Mouse (Mus musculus): ENCODE measurements around the gene Ruvbl2. TPM values are rescaled to one million over a fixed set of nuclear protein-coding genes. Genes with fewer than 3 reads are reported as not detected.
"Not testable (repeated sequence)": the region's sequence is repeated elsewhere in the genome, so short reads cannot be mapped to it uniquely, and the experiment has no call there.

The Ruvbl2 gene
- polyA plus RNA-seq, 1 experiment from 2014 or later: 94.3 TPM

GRCm38 (mm10) chr7:45396337-45396775 is 41.5 kb downstream of the Ruvbl2 start:
- 4% methylated on average over 3 of the region's 3 CpGs for WGBS
- peak overlapping the region; percentile 60; the same call in 1 of the 2 replicates for H3K9ac ChIP-seq (ENCODE audit: low read depth, low read length)

GRCm38 (mm10) chr7:45395578-45396336 is 42.1 kb downstream of the Ruvbl2 start, which contains the start of gene Snrnp70:
Gene Snrnp70 (minus strand): TSS chr7:45395742.
- ATAC-seq: peak; percentile 97
- H3K9me3 ChIP-seq (ENCODE audit: control insufficient read depth, low read length): no peaks in the 10 kb centered on the region
- H3K36me3 ChIP-seq (ENCODE audit: control insufficient read depth, insufficient read depth, low read length): peaks cover 8% of the 10 kb centered on the region
- peak within 1 kb of the TSS; percentile 66 for H3K9ac ChIP-seq (ENCODE audit: low read depth, low read length)
- H3K27ac ChIP-seq (ENCODE audit: low read depth, low read length): peak within 1 kb of the TSS; percentile 95
- WGBS: under 1% methylated on average over 60 of the region's 60 CpGs
- no peaks in the 10 kb centered on the region for H3K27me3 ChIP-seq (replicated peaks; ENCODE audit: control insufficient read depth, insufficient read depth, low read length)
- H3K4me3 ChIP-seq (ENCODE audit: low read length): peak within 1 kb of the TSS; percentile 48
- peak within 1 kb of the TSS; percentile 97 for H3K4me2 ChIP-seq (ENCODE audit: low read length)
- H3K4me1 ChIP-seq (ENCODE audit: control insufficient read depth, insufficient read depth, low read depth, low read length): peaks cover 16% of the 10 kb centered on the region

More at GRCm38 (mm10) chr7:45396337-45396775, 41.5 kb downstream of the Ruvbl2 start:
- peaks cover 16% of the 10 kb centered on the region for H3K4me1 ChIP-seq (ENCODE audit: control insufficient read depth, insufficient read depth, low read depth, low read length)
- H3K4me3 ChIP-seq (ENCODE audit: low read length): peak overlapping the region; percentile 48
- ATAC-seq: peak; percentile 31
- not testable (repeated sequence) for H3K27me3 ChIP-seq (replicated peaks; ENCODE audit: control insufficient read depth, insufficient read depth, low read length); H3K9me3 ChIP-seq (ENCODE audit: control insufficient read depth, low read length); H3K36me3 ChIP-seq (ENCODE audit: control insufficient read depth, insufficient read depth, low read length)
- H3K4me2 ChIP-seq (ENCODE audit: low read length): peak overlapping the region; percentile 73
- H3K27ac ChIP-seq (ENCODE audit: low read depth, low read length): peak overlapping the region; percentile 83

GRCm38 (mm10) chr7:45395129-45395541 is 42.8 kb downstream of the Ruvbl2 start:
- no peaks in the 10 kb centered on the region for H3K27me3 ChIP-seq (replicated peaks; ENCODE audit: control insufficient read depth, insufficient read depth, low read length)
- WGBS: 0% methylated on average over 16 of the region's 20 CpGs
- H3K9ac ChIP-seq (ENCODE audit: low read depth, low read length): peak overlapping the region; percentile 66
- peaks cover 13% of the 10 kb centered on the region for H3K36me3 ChIP-seq (ENCODE audit: control insufficient read depth, insufficient read depth, low read length)
- H3K4me3 ChIP-seq (ENCODE audit: low read length): peak overlapping the region; percentile 48
- peak; percentile 76 for ATAC-seq
- H3K27ac ChIP-seq (ENCODE audit: low read depth, low read length): peak overlapping the region; percentile 95
- H3K9me3 ChIP-seq (ENCODE audit: control insufficient read depth, low read length): no peaks in the 10 kb centered on the region
- H3K4me1 ChIP-seq (ENCODE audit: control insufficient read depth, insufficient read depth, low read depth, low read length): peaks cover 16% of the 10 kb centered on the region
- H3K4me2 ChIP-seq (ENCODE audit: low read length): peak overlapping the region; percentile 97

- no peak overlapping the region for H3K27ac ChIP-seq (ENCODE audit: low read depth, low read length)
- peaks cover 73% of the 10 kb centered on the region for H3K36me3 ChIP-seq (ENCODE audit: control insufficient read depth, insufficient read depth, low read length)
- 86% methylated on average over 3 of the region's 3 CpGs for WGBS
- H3K9me3 ChIP-seq (ENCODE audit: control insufficient read depth, low read length): no peaks in the 10 kb centered on the region
- H3K4me2 ChIP-seq (ENCODE audit: low read length): no peak overlapping the region
- H3K4me1 ChIP-seq (ENCODE audit: control insufficient read depth, insufficient read depth, low read depth, low read length): no peaks in the 10 kb centered on the region
- H3K4me3 ChIP-seq (ENCODE audit: low read length): no peak overlapping the region
- no peaks in the 10 kb centered on the region for H3K27me3 ChIP-seq (replicated peaks; ENCODE audit: control insufficient read depth, insufficient read depth, low read length)
- no peak overlapping the region for H3K9ac ChIP-seq (ENCODE audit: low read depth, low read length)
- no peak for ATAC-seq
Observed at GRCm38 (mm10) chr7:45386077-45386476, 51.8 kb downstream of the Ruvbl2 start.

- 70% methylated on average over 1 of the region's 1 CpGs for WGBS
- Histone ChIP-seq H3K4me2 (ENCODE audit: low read length) (no peak overlapping the region), H3K36me3 (ENCODE audit: control insufficient read depth, insufficient read depth, low read length) (peaks cover 57% of the 10 kb centered on the region), H3K27ac (ENCODE audit: low read depth, low read length) (no peak overlapping the region), H3K4me3 (ENCODE audit: low read length) (no peak overlapping the region), H3K9ac (ENCODE audit: low read depth, low read length) (no peak overlapping the region), H3K9me3 (ENCODE audit: control insufficient read depth, low read length) (no peaks in the 10 kb centered on the region), H3K4me1 (ENCODE audit: control insufficient read depth, insufficient read depth, low read depth, low read length) (no peaks in the 10 kb centered on the region; the same call in 1 of the 2 replicates), H3K27me3 (replicated peaks; ENCODE audit: control insufficient read depth, insufficient read depth, low read length) (no peaks in the 10 kb centered on the region)
- ATAC-seq: no peak
Observed at GRCm38 (mm10) chr7:45376057-45376456, 61.8 kb downstream of the Ruvbl2 start.

- no peak for ATAC-seq
- Histone ChIP-seq H3K9ac (ENCODE audit: low read depth, low read length) (no peak overlapping the region), H3K27me3 (replicated peaks; ENCODE audit: control insufficient read depth, insufficient read depth, low read length) (no peaks in the 10 kb centered on the region), H3K27ac (ENCODE audit: low read depth, low read length) (no peak overlapping the region), H3K4me1 (ENCODE audit: control insufficient read depth, insufficient read depth, low read depth, low read length) (peaks cover 7% of the 10 kb centered on the region), H3K9me3 (ENCODE audit: control insufficient read depth, low read length) (no peaks in the 10 kb centered on the region), H3K4me2 (ENCODE audit: low read length) (no peak overlapping the region), H3K36me3 (ENCODE audit: control insufficient read depth, insufficient read depth, low read length) (peaks cover 47% of the 10 kb centered on the region), H3K4me3 (ENCODE audit: low read length) (no peak overlapping the region)
- WGBS: 94% methylated on average over 8 of the region's 8 CpGs
Observed at GRCm38 (mm10) chr7:45374620-45375019, 63.3 kb downstream of the Ruvbl2 start.

GRCm38 (mm10) chr7:45372371-45372770 is 65.5 kb downstream of the Ruvbl2 start:
- peaks cover 5% of the 10 kb centered on the region; the same call in 1 of the 2 replicates for H3K27me3 ChIP-seq (replicated peaks; ENCODE audit: control insufficient read depth, insufficient read depth, low read length)
- H3K4me2 ChIP-seq (ENCODE audit: low read length): no peak overlapping the region
- no peaks in the 10 kb centered on the region for H3K9me3 ChIP-seq (ENCODE audit: control insufficient read depth, low read length)
- H3K4me3 ChIP-seq (ENCODE audit: low read length): no peak overlapping the region
- no peak overlapping the region for H3K27ac ChIP-seq (ENCODE audit: low read depth, low read length)
- no peak for ATAC-seq
- H3K9ac ChIP-seq (ENCODE audit: low read depth, low read length): no peak overlapping the region
- WGBS: 81% methylated on average over 5 of the region's 5 CpGs
- peaks cover 32% of the 10 kb centered on the region for H3K36me3 ChIP-seq (ENCODE audit: control insufficient read depth, insufficient read depth, low read length)
- peaks cover 20% of the 10 kb centered on the region for H3K4me1 ChIP-seq (ENCODE audit: control insufficient read depth, insufficient read depth, low read depth, low read length)

Small RNA genes lying within 50 kb of the gene (microRNA-seq; reads per million reads assigned to microRNA genes)
- not detected for gene Gm22133

Other genes starting within 250 kb of the Ruvbl2 start
- 0.54 and 0.65 TPM in 2 replicates for gene Ccdc155, start 233.2 kb downstream of the Ruvbl2 start, polyA plus RNA-seq (2015; fragmentation: Nextera tagmentation; extraction: Ambion mirVana)
- 13.6 and 18.4 TPM in 2 replicates for gene Dkkl1, start 225.9 kb downstream of the Ruvbl2 start, polyA plus RNA-seq (2015; fragmentation: Nextera tagmentation; extraction: Ambion mirVana)
- gene Tead2, start 222.3 kb downstream of the Ruvbl2 start, polyA plus RNA-seq (2015; fragmentation: Nextera tagmentation; extraction: Ambion mirVana): 46.9 and 54.1 TPM in 2 replicates
- gene Cd37, start 199.0 kb downstream of the Ruvbl2 start, polyA plus RNA-seq (2015; fragmentation: Nextera tagmentation; extraction: Ambion mirVana): 1.3 and 1.4 TPM in 2 replicates
- 0.89 and 2.0 TPM in 2 replicates for gene Slc6a16, start 197.0 kb downstream of the Ruvbl2 start, polyA plus RNA-seq (2015; fragmentation: Nextera tagmentation; extraction: Ambion mirVana)
- gene Slc6a21, start 160.6 kb downstream of the Ruvbl2 start, polyA plus RNA-seq (2015; fragmentation: Nextera tagmentation; extraction: Ambion mirVana): not detected in 2 replicates
- gene Trpm4, start 104.3 kb downstream of the Ruvbl2 start, polyA plus RNA-seq (2015; fragmentation: Nextera tagmentation; extraction: Ambion mirVana): 13.3 and 14.2 TPM in 2 replicates
- gene Hrc, start 102.8 kb downstream of the Ruvbl2 start, polyA plus RNA-seq (2015; fragmentation: Nextera tagmentation; extraction: Ambion mirVana): 0.28 and 0.72 TPM in 2 replicates
- 28.5 and 28.6 TPM in 2 replicates for gene Ppfia3, start 71.1 kb downstream of the Ruvbl2 start, polyA plus RNA-seq (2015; fragmentation: Nextera tagmentation; extraction: Ambion mirVana)
- gene Lin7b, start 67.5 kb downstream of the Ruvbl2 start, polyA plus RNA-seq (2015; fragmentation: Nextera tagmentation; extraction: Ambion mirVana): 41.4 and 70.3 TPM in 2 replicates
- gene Snrnp70, start 42.4 kb downstream of the Ruvbl2 start, polyA plus RNA-seq (2015; fragmentation: Nextera tagmentation; extraction: Ambion mirVana): 144 and 161 TPM in 2 replicates
- 0.06 TPM in 1 of 2 replicates, not detected in the other for gene Kcna7, start 32.4 kb downstream of the Ruvbl2 start, polyA plus RNA-seq (2015; fragmentation: Nextera tagmentation; extraction: Ambion mirVana)
- gene Ntf5, start 24.4 kb downstream of the Ruvbl2 start, polyA plus RNA-seq (2015; fragmentation: Nextera tagmentation; extraction: Ambion mirVana): 0.15 and 0.27 TPM in 2 replicates
- 2.0 and 2.3 TPM in 2 replicates for gene Lhb, start 17.3 kb downstream of the Ruvbl2 start, polyA plus RNA-seq (2015; fragmentation: Nextera tagmentation; extraction: Ambion mirVana)
- gene Gys1, start 3.3 kb downstream of the Ruvbl2 start, polyA plus RNA-seq (2015; fragmentation: Nextera tagmentation; extraction: Ambion mirVana): 25.5 and 28.7 TPM in 2 replicates
- 5,303 and 5,527 TPM in 2 replicates for gene Ftl1, start 21.8 kb upstream of the Ruvbl2 start, polyA plus RNA-seq (2015; fragmentation: Nextera tagmentation; extraction: Ambion mirVana)
- 226 and 242 TPM in 2 replicates for gene Bax, start 28.8 kb upstream of the Ruvbl2 start, polyA plus RNA-seq (2015; fragmentation: Nextera tagmentation; extraction: Ambion mirVana)
- 0.20 and 0.30 TPM in 2 replicates for gene Tulp2, start 43.8 kb upstream of the Ruvbl2 start, polyA plus RNA-seq (2015; fragmentation: Nextera tagmentation; extraction: Ambion mirVana)
- not detected in 2 replicates for gene Gm45808, start 48.7 kb upstream of the Ruvbl2 start, polyA plus RNA-seq (2015; fragmentation: Nextera tagmentation; extraction: Ambion mirVana)
- gene Dhdh, start 50.7 kb upstream of the Ruvbl2 start, polyA plus RNA-seq (2015; fragmentation: Nextera tagmentation; extraction: Ambion mirVana): 4.0 and 4.3 TPM in 2 replicates
- gene Nucb1, start 72.3 kb upstream of the Ruvbl2 start, polyA plus RNA-seq (2015; fragmentation: Nextera tagmentation; extraction: Ambion mirVana): 141 and 151 TPM in 2 replicates
- 17.5 and 18.2 TPM in 2 replicates for gene Ppp1r15a, start 88.2 kb upstream of the Ruvbl2 start, polyA plus RNA-seq (2015; fragmentation: Nextera tagmentation; extraction: Ambion mirVana)
- 2.2 and 3.1 TPM in 2 replicates for gene Plekha4, start 88.2 kb upstream of the Ruvbl2 start, polyA plus RNA-seq (2015; fragmentation: Nextera tagmentation; extraction: Ambion mirVana)
- 0.43 and 0.80 TPM in 2 replicates for gene Hsd17b14, start 116.8 kb upstream of the Ruvbl2 start, polyA plus RNA-seq (2015; fragmentation: Nextera tagmentation; extraction: Ambion mirVana)
- 22.7 and 27.0 TPM in 2 replicates for gene Bcat2, start 132.1 kb upstream of the Ruvbl2 start, polyA plus RNA-seq (2015; fragmentation: Nextera tagmentation; extraction: Ambion mirVana)
- not detected in 2 replicates for gene Fgf21, start 177.4 kb upstream of the Ruvbl2 start, polyA plus RNA-seq (2015; fragmentation: Nextera tagmentation; extraction: Ambion mirVana)
- gene Fut1, start 179.2 kb upstream of the Ruvbl2 start, polyA plus RNA-seq (2015; fragmentation: Nextera tagmentation; extraction: Ambion mirVana): not detected in 2 replicates
- not detected in 2 replicates for gene Izumo1, start 183.7 kb upstream of the Ruvbl2 start, polyA plus RNA-seq (2015; fragmentation: Nextera tagmentation; extraction: Ambion mirVana)
- gene Rasip1, start 189.4 kb upstream of the Ruvbl2 start, polyA plus RNA-seq (2015; fragmentation: Nextera tagmentation; extraction: Ambion mirVana): 16.7 and 17.5 TPM in 2 replicates
- gene Mamstr, start 201.9 kb upstream of the Ruvbl2 start, polyA plus RNA-seq (2015; fragmentation: Nextera tagmentation; extraction: Ambion mirVana): 2.9 and 5.2 TPM in 2 replicates
- gene Fut2, start 228.3 kb upstream of the Ruvbl2 start, polyA plus RNA-seq (2015; fragmentation: Nextera tagmentation; extraction: Ambion mirVana): 0.09 and 0.19 TPM in 2 replicates
- 0.84 and 0.94 TPM in 2 replicates for gene Ntn5, start 245.9 kb upstream of the Ruvbl2 start, polyA plus RNA-seq (2015; fragmentation: Nextera tagmentation; extraction: Ambion mirVana)

Measured in hindbrain, embryonic 16.5 days (tissue).